Mouse (Mus musculus) small intestine, adult 2 months (tissue): ENCODE data around the gene Klf12.

Source experiments
- CTCF ChIP-seq: fragments of 200-500 bp; IDR thresholded peaks from 2 replicates; pipeline ENCODE4 v1.5.1; 2012; ENCODE audit warnings: low read depth, mild to moderate bottlenecking, control low read depth, inconsistent platforms, low read length, moderate library complexity, mixed read lengths; ENCODE audit not compliant: insufficient replicate concordance, insufficient read length; ENCODE audit errors: extremely low read depth
- POLR2A ChIP-seq: fragments of 200-500 bp; IDR thresholded peaks from 2 replicates; pipeline ENCODE4 v1.6.1; 2012; ENCODE audit warnings: low read depth, mild to moderate bottlenecking, control low read depth, inconsistent platforms, low read length, moderate library complexity

- TF ChIP-seq CTCF (no peak), POLR2A (no peak)
These were observed 62.2 kb downstream of the Klf12 start for GRCm38 (mm10) chr14:100222260-100222659.
